In genomic region chr11:101783135-101783534, GRCm38 (mm10) we compare ENCODE assay signal across 16 mouse cellular contexts. TPM values are rescaled to one million over a fixed set of nuclear protein-coding genes. Genes with fewer than 3 reads are reported as not detected.
DNase-seq lines count a peak whose midpoint lies in the region; ATAC-seq and TF ChIP-seq lines count a peak whose summit lies in the region.
"Had no signal": no experiment of that assay in that cellular context is flagged by ENCODE, and none has a peak within 500 bp of the region (broad histone marks: within the 10 kb centered on the region; RNA-seq: fewer than 3 reads in every experiment).

No protein-coding gene starts in this region.

- peak overlapping the region; percentile 89; the same call in 1 of the 2 replicates for H3K9ac ChIP-seq in ES-Bruce4 (ENCODE audit: low read depth, poor library complexity, severe bottlenecking)
- H3K9ac ChIP-seq in limb, embryonic 12.5 days (replicated peaks) = no peak overlapping the region
- H3K9ac ChIP-seq: limb, embryonic 15.5 days had no signal

- no peak for ATAC-seq in limb, embryonic 12.5 days (ENCODE audit: insufficient number of reproducible peaks, insufficient read depth, low FRiP score, low TSS enrichment, low read depth)
- ATAC-seq: CD4-positive, CD25-positive, alpha-beta regulatory T cell, adult 4 months had no signal

- peaks cover 18% of the 10 kb centered on the region for H3K4me1 ChIP-seq in ES-Bruce4 (ENCODE audit: control insufficient read depth, insufficient read depth, low read length)
- peaks cover 23% of the 10 kb centered on the region for H3K4me1 ChIP-seq in limb, embryonic 12.5 days (replicated peaks)

- TF ChIP-seq EP300 in ES-Bruce4 (IDR thresholded peaks at IDR 0.05; ENCODE audit: insufficient read depth, low read depth, low read length) = 0 out of 2 replicates have a peak, but pooled peaks have one; percentile 49

- no peaks in the 10 kb centered on the region for H3K36me3 ChIP-seq in ES-Bruce4 (ENCODE audit: control insufficient read depth, insufficient read depth, low read length, poor library complexity, severe bottlenecking)
- H3K36me3 ChIP-seq in limb, embryonic 12.5 days = no peaks in the 10 kb centered on the region
- H3K36me3 ChIP-seq: limb, embryonic 15.5 days; neural tube, embryonic 12.5 days had no signal

- TF ChIP-seq CTCF in ES-Bruce4 (IDR thresholded peaks at IDR 0.05; ENCODE audit: low read depth, low read length) = no peak

- H3K9me3 ChIP-seq in ES-Bruce4 (replicated peaks; ENCODE audit: control insufficient read depth, insufficient read depth, low read length, poor library complexity, severe bottlenecking) = no peaks in the 10 kb centered on the region
- no peaks in the 10 kb centered on the region for H3K9me3 ChIP-seq in limb, embryonic 12.5 days
- H3K9me3 ChIP-seq: limb, embryonic 15.5 days; neural tube, embryonic 12.5 days had no signal

- H3K4me2 ChIP-seq in limb, embryonic 12.5 days = peak overlapping the region; percentile 98

- no peaks in the 10 kb centered on the region for H3K27me3 ChIP-seq in ES-Bruce4 (ENCODE audit: control insufficient read depth, insufficient read depth, low read length, poor library complexity, severe bottlenecking)
- H3K27me3 ChIP-seq in limb, embryonic 12.5 days = peaks cover 45% of the 10 kb centered on the region

- peak; percentile 83 for DNase-seq in heart, adult 11 months
- no peak for DNase-seq in heart, postnatal 36 days
- DNase-seq in layer of hippocampus, adult 9-11 months = peak; percentile 30
- DNase-seq in layer of hippocampus, adult 11-12 months (ENCODE audit: low spot score) = no peak
- DNase-seq in adipocyte (ENCODE audit: low spot score) = no peak
- DNase-seq: cerebellum, postnatal 14 days; kidney, postnatal 25 days; right cerebral cortex, postnatal 25 days; thymus, postnatal 14 days had no signal

- H3K4me3 ChIP-seq in ES-Bruce4 (ENCODE audit: low read depth, low read length) = no peak overlapping the region
- 0 out of 2 replicates have a peak overlapping the region, but pooled peaks have one; percentile 60 for H3K4me3 ChIP-seq in limb, embryonic 12.5 days (replicated peaks)

- peak overlapping the region; percentile 12; the same call in 1 of the 2 replicates for H3K27ac ChIP-seq in ES-Bruce4 (ENCODE audit: insufficient read depth, low read length)
- H3K27ac ChIP-seq in limb, embryonic 12.5 days = no peak overlapping the region
- H3K27ac ChIP-seq: limb, embryonic 15.5 days; neural tube, embryonic 12.5 days had no signal

- intact Hi-C loops in heart, postnatal 36 days (cut with DNase I) = no loop called here

- no peak for TF ChIP-seq POLR2A in ES-Bruce4 (IDR thresholded peaks at IDR 0.05; ENCODE audit: insufficient read depth, low read length)

- WGBS in limb, embryonic 12.5 days = 54% methylated on average over 1 of the region's 1 CpGs

RNA-seq across cellular contexts. Expression of gene Etv4, which starts 2.0 kb away (rescaled TPM):
- total RNA-seq in heart, postnatal 36 days (2021) = under 1 TPM; 0.19 TPM
- polyA plus RNA-seq in ES-Bruce4 (2011; ENCODE audit: insufficient read depth, insufficient read length, low read depth, missing spikeins) = 28.9 and 30.3 TPM in 2 replicates
- polyA plus RNA-seq in limb, embryonic 12.5 days (2016; fragmentation: Nextera tagmentation; extraction: Ambion mirVana) = 22.9 and 26.2 TPM in 2 replicates
- total RNA-seq: hematopoietic stem cell, adult 5-6 weeks; megakaryocyte-erythroid progenitor cell, adult 5-6 weeks had no signal
- polyA plus RNA-seq: CD4-positive, CD25-positive, alpha-beta regulatory T cell, adult 4 months had no signal

RNA-seq across cellular contexts. Expression of gene Dhx8, which starts 50.4 kb away (rescaled TPM):
- 10 to 100 TPM; 15.7 to 16.1 TPM for total RNA-seq in heart, postnatal 36 days (2021)
- polyA plus RNA-seq in ES-Bruce4 (2011; ENCODE audit: insufficient read depth, insufficient read length, low read depth, missing spikeins) = 37.6 and 38.9 TPM in 2 replicates
- polyA plus RNA-seq in limb, embryonic 12.5 days (2016; fragmentation: Nextera tagmentation; extraction: Ambion mirVana) = 53.8 and 53.9 TPM in 2 replicates

Comparison
In these comparisons a context has a peak if more than half of its experiments do, and no peak if none do; other contexts are left out.
1. DNase-seq: peak in heart, adult 11 months (single experiment) and layer of hippocampus, adult 9-11 months (single experiment); none in heart, postnatal 36 days (0 of 2), layer of hippocampus, adult 11-12 months (single experiment) and adipocyte (single experiment).